Mouse (Mus musculus) midbrain, embryonic 16.5 days (tissue): ENCODE data around the gene Ccl27b. TPM values are rescaled to one million over a fixed set of nuclear protein-coding genes. Genes with fewer than 3 reads are reported as not detected.
"Not testable (repeated sequence)": the region's sequence is repeated elsewhere in the genome, so short reads cannot be mapped to it uniquely, and the experiment has no call there.

Source experiments
- ATAC-seq: fragments of 200-750 bp; cut with Nextera tagmentation; 2 replicates; pipeline ENCODE4 v1.8.0; 2017; ENCODE audit warnings: moderate TSS enrichment
- H3K27ac ChIP-seq: fragments of 300-500 bp; sonication (generic); 2 replicates; pipeline ENCODE4 v1.5.1; 2014; ENCODE audit warnings: mild to moderate bottlenecking, low read length, mixed read lengths
- H3K27me3 ChIP-seq: fragments of 300-500 bp; sonication (generic); 2 replicates; pipeline ENCODE4 v1.6.1; 2014; ENCODE audit warnings: low read depth, low read length, mixed read lengths; ENCODE audit not compliant: control insufficient read depth, insufficient read depth
- H3K36me3 ChIP-seq: fragments of 300-500 bp; sonication (generic); 2 replicates; pipeline ENCODE4 v1.6.1; 2014; ENCODE audit warnings: mild to moderate bottlenecking, low read length, moderate library complexity, mixed read lengths; ENCODE audit not compliant: control insufficient read depth, insufficient read depth
- H3K4me1 ChIP-seq: fragments of 300-500 bp; sonication (generic); 2 replicates; pipeline ENCODE4 v1.6.1; 2014; ENCODE audit warnings: mild to moderate bottlenecking, low read length, mixed read lengths; ENCODE audit not compliant: control insufficient read depth, insufficient read depth
- H3K4me2 ChIP-seq: fragments of 300-500 bp; sonication (generic); 2 replicates; pipeline ENCODE4 v1.6.1; 2014; ENCODE audit warnings: mild to moderate bottlenecking, low read length, mixed read lengths
- H3K4me3 ChIP-seq: fragments of 300-500 bp; sonication (generic); 2 replicates; pipeline ENCODE4 v1.5.1; 2014; ENCODE audit warnings: low read depth, mild to moderate bottlenecking, low read length, moderate library complexity, mixed read lengths
- H3K9ac ChIP-seq: fragments of 300-500 bp; sonication (generic); 2 replicates; pipeline ENCODE4 v1.6.1; 2014; ENCODE audit warnings: low read depth, low read length, mixed read lengths
- H3K9me3 ChIP-seq: fragments of 300-500 bp; sonication (generic); replicated peaks from 2 replicates; pipeline ENCODE4 v1.6.1; 2014; ENCODE audit warnings: mild to moderate bottlenecking, low read length, mixed read lengths; ENCODE audit not compliant: control insufficient read depth, poor library complexity, severe bottlenecking
- WGBS: fragments of 180-500 bp; shearing (Covaris S2); extraction: QIAGEN DNeasy Blood & Tissue Kit; methylation state at CpG from one replicate; pipeline ENCODE4 v1.1.7; 2014; 5-methylcytosine and 5-hydroxymethylcytosine counted together
- polyA plus RNA-seq: library from polyadenylated mRNA; unstranded; fragments of >200 nt; fragmentation: Nextera tagmentation; extraction: Ambion mirVana; gene quantifications from 2 replicates; pipeline ENCODE4 v1.2.1, GENCODE M21; 2015

Gene Ccl27b
- not detected in 2 replicates for polyA plus RNA-seq

DNA sequence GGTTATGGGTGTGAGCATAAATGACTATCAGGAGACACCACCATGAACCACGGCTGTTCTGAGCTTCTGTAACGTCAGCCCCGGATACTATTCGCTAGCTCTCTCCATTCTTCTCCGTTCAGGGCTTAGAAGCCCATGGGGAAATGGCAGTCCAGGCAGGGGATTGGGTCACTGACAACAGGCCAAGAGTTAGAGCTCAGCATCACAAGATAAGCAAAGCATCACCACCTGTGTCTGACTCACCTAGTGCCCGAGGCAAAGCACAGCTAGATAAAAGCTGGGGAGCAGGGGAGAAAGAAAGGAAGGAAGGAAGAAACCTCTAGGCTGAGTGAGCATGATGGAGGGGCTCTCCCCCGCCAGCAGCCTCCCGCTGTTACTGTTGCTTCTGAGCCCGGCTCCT lies at the start of gene Ccl27b:
Gene Ccl27b (plus strand): TSS at position 301 of the 400 bp plus-strand sequence.
- not testable (repeated sequence) for H3K9ac ChIP-seq, H3K27ac ChIP-seq, ATAC-seq, H3K36me3 ChIP-seq, H3K9me3 ChIP-seq, H3K4me1 ChIP-seq, H3K4me3 ChIP-seq, H3K27me3 ChIP-seq, H3K4me2 ChIP-seq
- WGBS = no CpG with 5 or more reads among the region's 9 CpGs

DNA sequence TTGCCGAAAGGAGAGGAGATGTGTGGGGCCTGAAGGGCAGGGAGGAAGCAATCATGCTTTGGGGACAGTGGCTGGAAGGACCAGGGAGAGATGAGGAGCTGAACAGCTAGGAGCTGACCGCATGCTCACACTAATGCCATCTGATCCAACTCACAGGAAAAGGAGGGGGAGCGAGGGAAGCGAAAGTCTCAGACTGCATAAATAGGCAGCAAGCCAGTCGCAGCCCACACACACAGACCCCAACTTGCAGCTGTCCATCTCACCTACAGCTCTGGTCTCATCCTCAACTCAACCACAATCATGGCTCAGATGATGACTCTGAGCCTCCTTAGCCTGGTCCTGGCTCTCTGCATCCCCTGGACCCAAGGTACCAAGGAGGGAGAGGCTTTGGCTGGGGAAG lies 43.2 kb upstream of the Ccl27b start, which contains the start of gene Gm10591:
Gene Gm10591 (plus strand): TSS at position 301 of the 400 bp plus-strand sequence.
- ATAC-seq, H3K4me1 ChIP-seq, H3K27ac ChIP-seq, H3K27me3 ChIP-seq, H3K4me3 ChIP-seq, H3K9ac ChIP-seq, H3K4me2 ChIP-seq, H3K36me3 ChIP-seq, H3K9me3 ChIP-seq: not testable (repeated sequence)
- no CpG with 5 or more reads among the region's 5 CpGs for WGBS

DNA sequence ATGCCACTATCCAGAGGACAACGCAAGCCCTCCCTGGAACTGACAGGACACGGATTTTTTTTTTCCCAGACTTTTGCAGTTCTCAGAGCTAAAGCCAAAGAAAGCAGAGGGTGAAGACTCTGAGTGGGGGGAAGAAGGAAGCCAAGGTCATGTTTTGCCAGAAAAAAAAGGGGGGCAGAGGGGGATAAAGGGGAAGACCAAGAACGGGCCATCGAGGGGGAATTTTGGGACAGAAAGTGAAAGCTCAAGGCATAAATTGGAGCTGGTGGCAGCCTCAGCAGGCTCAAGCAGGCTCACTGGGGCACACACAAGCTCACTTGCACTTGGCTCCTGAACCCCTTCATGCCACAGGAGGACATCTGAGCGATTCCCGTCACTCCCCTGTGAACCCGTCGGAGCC lies 25.6 kb upstream of the Ccl27b start, which contains the start of gene Gm2564:
Gene Gm2564 (plus strand): TSS at position 301 of the 400 bp plus-strand sequence.
- H3K9me3 ChIP-seq, H3K4me3 ChIP-seq, H3K27ac ChIP-seq, H3K36me3 ChIP-seq, ATAC-seq, H3K27me3 ChIP-seq, H3K9ac ChIP-seq, H3K4me1 ChIP-seq, H3K4me2 ChIP-seq: not testable (repeated sequence)
- no CpG with 5 or more reads among the region's 8 CpGs for WGBS

DNA sequence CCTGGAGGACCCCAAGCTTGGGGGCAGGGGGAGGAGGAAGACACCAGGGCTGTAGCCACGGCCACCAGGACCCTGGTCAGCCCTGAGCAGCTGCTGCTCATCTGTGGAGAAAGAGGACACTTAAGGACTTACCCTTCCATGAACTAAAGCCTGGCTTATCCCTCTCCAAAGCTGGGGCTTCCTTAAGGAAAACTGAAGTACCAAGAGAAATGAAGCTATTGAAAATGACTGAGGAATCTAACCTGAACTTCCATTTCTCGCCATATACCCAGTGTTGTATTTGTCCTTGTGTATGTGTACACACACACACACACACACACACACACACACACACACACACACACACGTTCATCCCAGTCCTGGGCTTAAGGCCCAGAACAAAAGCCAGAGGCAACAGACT lies 6.7 kb downstream of the Ccl27b start, which contains the start of gene Il11ra2:
Gene Il11ra2 (minus strand): TSS at position 101 of the 400 bp plus-strand sequence.
- no CpG with 5 or more reads among the region's 3 CpGs for WGBS
- not testable (repeated sequence) for H3K4me1 ChIP-seq, H3K27ac ChIP-seq

DNA sequence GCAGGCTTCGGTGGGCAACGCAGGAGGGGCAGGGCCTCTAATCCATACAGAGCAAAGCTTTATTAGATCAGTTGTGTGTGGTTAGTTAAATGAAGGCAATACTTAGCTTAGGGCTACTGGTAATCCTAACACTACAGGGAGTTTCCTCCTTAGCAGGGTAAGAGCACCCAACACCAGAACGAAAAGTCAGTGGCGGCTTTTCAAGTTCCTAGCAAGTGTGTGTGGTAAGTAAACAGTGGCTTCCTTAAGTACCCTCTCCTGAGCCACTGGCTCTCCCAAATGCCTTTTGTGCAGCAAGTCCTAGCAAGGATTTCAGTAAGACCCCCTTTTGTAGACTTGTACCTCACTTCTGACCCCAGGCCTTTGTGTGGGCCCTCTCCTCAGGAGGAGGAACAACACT lies 20.4 kb downstream of the Ccl27b start:
- not testable (repeated sequence) for H3K4me3 ChIP-seq, H3K4me2 ChIP-seq, H3K27ac ChIP-seq, H3K36me3 ChIP-seq, ATAC-seq, H3K27me3 ChIP-seq, H3K9me3 ChIP-seq, H3K9ac ChIP-seq, H3K4me1 ChIP-seq
- WGBS = no CpG with 5 or more reads among the region's 4 CpGs

More for the DNA sequence above, 6.7 kb downstream of the Ccl27b start, which contains the start of gene Il11ra2:
- not testable (repeated sequence) for H3K36me3 ChIP-seq, H3K9me3 ChIP-seq, ATAC-seq, H3K27me3 ChIP-seq, H3K4me2 ChIP-seq, H3K4me3 ChIP-seq, H3K9ac ChIP-seq

DNA sequence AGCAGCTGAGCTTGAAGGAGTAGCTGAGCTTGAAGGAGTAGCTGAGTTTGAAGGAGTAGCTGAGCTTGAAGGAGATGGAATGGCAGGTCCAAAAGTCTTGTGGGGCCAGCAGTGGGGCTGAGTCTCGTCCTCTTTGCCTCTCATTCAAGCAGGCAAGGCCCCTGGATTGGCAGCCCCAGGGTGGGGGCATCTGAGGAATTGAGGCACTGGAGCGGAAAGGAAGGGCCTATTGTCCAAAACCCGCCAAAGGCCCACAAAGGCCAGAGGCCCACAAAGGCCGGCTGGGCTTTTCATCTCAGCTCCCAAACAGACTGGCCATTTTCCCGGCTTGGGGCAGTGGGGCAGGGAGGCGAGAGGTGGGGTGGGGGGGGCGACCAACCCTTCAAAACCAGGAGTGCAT lies 24.3 kb downstream of the Ccl27b start:
- H3K27me3 ChIP-seq, H3K36me3 ChIP-seq, H3K4me1 ChIP-seq, H3K27ac ChIP-seq, H3K4me3 ChIP-seq, H3K9me3 ChIP-seq, H3K4me2 ChIP-seq, ATAC-seq, H3K9ac ChIP-seq: not testable (repeated sequence)
- WGBS = no CpG with 5 or more reads among the region's 7 CpGs

DNA sequence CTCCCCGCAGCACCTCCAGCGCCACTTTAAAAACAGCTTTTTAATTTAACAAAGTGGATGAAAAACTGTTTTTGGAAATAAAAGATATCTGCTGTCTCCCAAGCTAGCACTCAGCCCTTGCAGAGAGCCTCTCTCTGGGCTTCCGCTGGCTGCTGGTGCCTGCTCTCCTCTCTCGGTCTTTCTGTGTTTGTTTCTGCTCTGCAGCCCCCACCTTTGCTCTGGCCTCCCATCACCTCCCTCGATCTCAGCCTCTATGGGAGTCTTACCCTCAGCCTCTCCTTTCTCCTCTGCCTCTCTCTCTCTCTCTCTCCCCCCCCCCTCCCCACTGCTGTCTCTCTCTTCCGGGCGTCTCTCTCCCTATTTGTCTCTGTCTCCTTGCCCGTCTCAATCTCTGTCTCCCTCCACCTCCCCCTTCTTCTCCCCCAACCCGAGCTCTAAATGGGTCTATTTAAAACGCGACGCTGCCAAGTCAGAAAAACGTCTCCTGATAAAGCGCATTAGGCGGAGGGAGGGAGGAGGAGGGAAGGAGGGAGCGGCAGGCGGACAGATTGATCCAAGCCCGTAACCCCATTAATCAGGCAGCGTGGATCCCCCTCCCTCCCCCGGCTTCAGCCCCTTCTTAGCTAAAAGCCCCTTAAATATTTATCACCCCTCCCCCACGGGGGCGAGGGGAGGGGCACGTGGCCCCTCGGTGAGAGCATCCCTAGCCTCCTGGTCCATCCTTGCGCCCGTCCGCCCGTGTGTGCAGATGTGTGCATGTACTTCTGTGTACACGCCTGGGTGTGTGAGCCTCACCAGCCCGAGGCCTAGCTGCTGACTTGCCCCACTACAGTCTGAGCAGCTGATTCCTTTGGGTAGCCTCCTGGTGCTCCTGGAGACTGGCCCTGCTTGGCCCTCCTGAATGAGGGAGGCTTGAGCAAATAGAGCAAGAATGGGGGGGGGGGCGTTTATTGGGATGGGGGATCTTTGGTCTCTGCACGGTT lies 25.6 kb downstream of the Ccl27b start:
- not testable (repeated sequence) for H3K36me3 ChIP-seq, H3K4me3 ChIP-seq, H3K27ac ChIP-seq, H3K9me3 ChIP-seq, H3K4me2 ChIP-seq, H3K27me3 ChIP-seq, H3K4me1 ChIP-seq, H3K9ac ChIP-seq
- peak; percentile 45; the same call in 1 of the 2 replicates for ATAC-seq
- no CpG with 5 or more reads among the region's 32 CpGs for WGBS

DNA sequence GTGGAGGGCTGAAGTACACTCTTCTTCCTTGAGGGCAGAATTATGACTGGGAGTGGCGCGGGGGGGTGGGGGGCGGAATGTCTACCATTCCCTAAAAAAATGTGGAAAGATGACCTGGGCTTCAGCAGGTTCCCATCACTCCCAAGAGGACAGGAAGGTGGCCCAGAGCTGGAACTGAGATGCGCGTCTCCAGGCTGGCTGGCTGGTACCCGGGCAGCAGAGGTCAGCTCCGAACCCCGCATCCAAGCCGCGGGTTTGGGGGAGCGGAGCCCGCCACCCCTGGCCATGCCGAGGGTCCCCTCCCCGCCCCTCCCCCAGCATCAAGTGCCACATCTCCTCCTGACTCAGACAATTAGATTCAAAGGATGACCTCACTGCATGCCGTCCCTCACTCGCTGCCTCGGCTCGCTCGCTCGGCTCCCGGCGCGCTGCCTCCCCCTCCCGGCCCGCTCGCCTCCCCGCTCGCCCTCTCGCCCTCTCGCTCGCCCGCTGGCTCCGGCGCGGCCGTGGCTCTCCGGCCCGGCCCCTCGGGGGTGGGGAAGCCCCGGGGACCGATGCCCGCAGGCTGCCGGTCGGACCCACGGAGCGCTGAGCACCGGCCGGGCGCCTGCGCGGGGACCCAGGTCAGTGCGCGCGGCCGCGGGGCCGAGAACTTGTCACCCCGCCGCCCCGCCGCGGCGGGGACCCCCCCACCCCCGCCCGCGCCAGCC lies 26.6 kb downstream of the Ccl27b start:
- H3K36me3 ChIP-seq, H3K27ac ChIP-seq, H3K9me3 ChIP-seq, H3K9ac ChIP-seq, H3K4me1 ChIP-seq, H3K27me3 ChIP-seq, H3K4me3 ChIP-seq, H3K4me2 ChIP-seq: not testable (repeated sequence)
- peak; percentile 58; the same call in 1 of the 2 replicates for ATAC-seq
- no CpG with 5 or more reads among the region's 66 CpGs for WGBS

DNA sequence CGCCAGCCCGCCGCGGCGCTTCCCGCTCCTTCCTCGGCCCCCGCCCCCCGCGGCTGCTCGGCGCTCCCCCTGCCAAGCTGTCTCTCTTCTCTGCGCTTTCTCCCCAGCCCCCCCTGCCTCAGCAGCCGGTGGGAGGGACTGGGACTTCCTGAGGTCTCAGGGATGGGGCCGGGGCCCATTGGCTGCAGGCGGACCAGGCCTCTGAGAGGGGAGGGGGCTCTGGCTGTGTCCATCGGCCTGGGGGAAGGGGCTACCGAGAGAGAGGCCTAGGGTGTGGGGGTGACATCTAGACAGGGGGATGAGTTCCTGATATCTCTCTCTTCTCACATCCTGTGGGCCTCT lies 27.1 kb downstream of the Ccl27b start:
- H3K36me3 ChIP-seq, H3K9ac ChIP-seq, H3K4me3 ChIP-seq, H3K9me3 ChIP-seq, H3K4me2 ChIP-seq, ATAC-seq, H3K27ac ChIP-seq, H3K27me3 ChIP-seq, H3K4me1 ChIP-seq: not testable (repeated sequence)
- WGBS = no CpG with 5 or more reads among the region's 18 CpGs
